Mouse (Mus musculus) kidney, adult 18-20 months (tissue): ENCODE results near the gene Ctrb1.

Experiments used
- DNase-seq: peaks from one replicate; pipeline ENCODE4 v3.0.0; 2021

Gene Ctrb1

GRCm38 (mm10) chr8:111690960-111691445 is at the start of gene Ctrb1:
Gene Ctrb1 (minus strand): TSS chr8:111691010.
- DNase-seq = no peak

DNA sequence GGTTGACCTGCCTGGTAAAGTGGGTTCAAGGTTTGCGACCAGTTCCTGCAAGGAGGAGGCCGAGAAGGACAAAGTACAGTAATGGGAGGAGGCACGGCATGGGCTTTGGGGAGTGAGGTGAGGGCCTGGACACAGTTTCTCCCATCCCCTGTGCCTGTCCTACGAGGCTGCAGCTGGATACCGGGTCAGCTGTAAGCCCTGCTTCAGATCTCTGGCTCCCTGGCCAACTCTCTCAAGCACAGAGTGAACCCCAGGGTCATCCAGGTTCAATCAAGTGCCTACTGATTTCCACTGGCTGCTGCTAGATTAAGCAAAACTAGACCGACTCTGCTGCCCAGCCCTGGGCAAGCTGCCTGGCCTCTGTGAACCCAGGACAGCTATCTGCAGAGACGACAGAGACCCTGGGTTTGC is 49.5 kb upstream of the Ctrb1 start:
- peak; percentile 69 for DNase-seq

GRCm38 (mm10) chr8:111739604-111740003 is 48.8 kb upstream of the Ctrb1 start:
- no peak for DNase-seq

- DNase-seq = peak; percentile 44
Observed at GRCm38 (mm10) chr8:111738867-111739266, 48.1 kb upstream of the Ctrb1 start.

GRCm38 (mm10) chr8:111736321-111736720 is 45.5 kb upstream of the Ctrb1 start:
- peak; percentile 7 for DNase-seq

GRCm38 (mm10) chr8:111735791-111736190 is 45.0 kb upstream of the Ctrb1 start:
- no peak for DNase-seq

- peak; percentile 60 for DNase-seq
Observed at GRCm38 (mm10) chr8:111735335-111735761, 44.5 kb upstream of the Ctrb1 start.

DNA sequence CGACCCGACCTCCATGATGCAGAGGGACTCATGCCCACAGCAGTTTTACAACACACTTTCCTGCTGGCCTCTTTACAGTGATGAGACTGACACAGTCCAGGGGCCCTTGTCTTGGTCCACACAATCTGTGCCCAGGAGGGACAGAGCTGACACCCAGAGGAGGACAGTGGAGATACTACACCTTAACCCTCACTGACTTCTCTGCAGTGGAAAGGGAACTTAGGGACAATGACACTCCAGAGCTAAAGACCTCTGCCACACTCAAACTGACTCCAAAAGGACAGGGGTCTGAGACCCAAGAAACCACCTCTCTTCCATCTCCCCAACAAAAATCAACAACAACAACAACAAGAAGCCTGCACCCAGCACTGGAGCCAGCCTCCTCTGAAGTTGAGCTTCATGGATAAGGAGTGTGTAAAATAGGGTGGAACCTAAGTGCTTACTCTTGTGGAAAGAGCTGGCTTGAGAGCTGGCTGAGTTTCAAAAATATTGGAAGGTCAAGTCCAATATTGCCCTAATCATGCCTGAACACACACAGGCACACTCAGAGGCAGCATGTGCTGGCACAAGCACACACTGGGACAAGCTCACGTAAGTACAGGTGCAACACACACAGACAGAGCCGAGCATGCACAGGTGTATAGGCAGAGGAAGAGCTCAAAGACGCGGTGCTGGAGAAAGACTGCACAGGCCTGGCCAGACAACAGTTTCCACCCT is 43.6 kb upstream of the Ctrb1 start:
- peak; percentile 47 for DNase-seq

DNA sequence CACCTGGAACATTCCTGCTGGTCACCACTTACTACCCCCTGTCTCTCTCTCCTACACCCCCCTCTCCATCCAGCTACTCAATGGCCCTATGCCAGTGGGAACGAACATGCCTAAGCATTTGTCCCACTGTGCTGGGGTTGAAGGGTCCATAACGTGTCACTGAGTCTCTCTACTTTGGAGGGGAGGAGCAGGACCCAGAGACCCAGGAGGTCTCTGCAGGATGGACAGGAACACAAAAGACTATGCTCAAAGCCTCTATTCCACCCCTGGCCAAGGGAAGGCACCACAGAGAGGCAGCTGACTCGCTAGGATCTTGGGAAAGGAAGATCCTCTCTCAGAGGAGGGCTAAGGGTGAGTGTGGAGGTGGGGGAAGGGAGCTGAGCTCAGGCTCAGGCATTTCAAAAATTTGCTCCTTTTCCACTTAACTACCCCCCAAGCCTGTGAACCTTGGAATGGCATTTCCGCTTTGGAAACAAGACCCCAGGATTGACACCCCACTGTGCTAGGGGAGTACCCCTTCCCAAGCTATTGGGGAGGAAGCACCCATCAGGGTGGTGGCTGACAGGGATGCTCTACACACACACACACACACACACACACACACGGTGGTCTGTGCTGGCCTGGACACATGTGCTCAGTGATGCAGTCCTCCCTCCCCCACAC is 42.9 kb upstream of the Ctrb1 start:
- DNase-seq = peak; percentile 32

DNA sequence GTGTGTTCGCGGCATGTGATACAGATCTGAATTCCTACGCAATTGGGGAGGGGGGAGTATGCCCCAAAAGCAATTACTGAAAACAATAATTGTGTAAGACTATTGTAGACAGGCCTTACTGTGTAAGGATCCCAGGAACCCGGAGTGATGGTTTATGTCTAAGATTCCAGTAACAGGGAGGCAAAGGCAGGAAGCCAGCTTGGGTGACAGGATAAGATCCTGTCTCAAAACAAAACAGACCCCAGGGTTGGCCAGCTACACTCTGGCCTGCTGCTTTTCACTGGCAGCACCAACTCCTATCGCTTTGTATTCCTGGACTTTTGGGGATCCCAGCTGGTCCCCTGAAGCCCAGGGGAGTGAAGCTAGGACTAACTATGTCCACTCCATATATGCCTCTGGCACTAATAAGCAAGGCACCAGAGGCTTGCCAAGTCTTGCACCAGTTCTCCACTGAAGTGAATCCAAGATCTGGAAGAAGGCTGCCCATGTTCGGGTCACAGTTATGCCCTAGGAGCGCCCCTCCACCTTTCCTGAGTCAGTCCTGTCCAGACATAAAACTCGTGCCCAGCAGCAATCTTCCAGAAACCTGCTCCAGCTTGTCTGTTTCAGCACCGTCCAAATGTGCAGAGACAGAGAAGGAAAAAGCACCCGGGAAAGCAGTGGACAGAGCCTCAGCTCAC is 41.7 kb upstream of the Ctrb1 start:
- DNase-seq = peak; percentile 56

GRCm38 (mm10) chr8:111732004-111732403 is 41.2 kb upstream of the Ctrb1 start:
- peak; percentile 99 for DNase-seq

GRCm38 (mm10) chr8:111731231-111731977 is 40.6 kb upstream of the Ctrb1 start:
- peak; percentile 68 for DNase-seq

- DNase-seq = peak; percentile 75
Observed at GRCm38 (mm10) chr8:111729233-111730170, 38.7 kb upstream of the Ctrb1 start.

DNA sequence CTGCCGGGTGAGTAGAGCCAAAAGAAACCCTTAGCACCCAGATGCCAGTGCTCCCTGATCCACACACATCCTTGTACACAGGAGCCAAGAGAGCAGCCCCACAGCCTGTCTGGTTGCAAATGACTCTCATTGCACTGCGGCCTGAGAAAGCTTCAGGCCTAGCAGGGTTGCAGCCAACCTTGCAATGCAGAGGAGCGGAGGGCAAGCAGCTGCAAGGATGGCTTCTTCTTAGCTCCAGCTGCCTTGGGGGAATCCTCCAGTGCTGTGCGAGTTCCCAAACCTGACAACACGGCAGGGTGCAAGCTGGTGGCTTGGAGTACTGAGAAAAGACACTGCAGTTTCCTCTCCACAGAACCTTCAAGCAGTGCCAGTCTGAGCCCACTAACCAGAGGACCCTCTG is 37.7 kb upstream of the Ctrb1 start:
- no peak for DNase-seq

GRCm38 (mm10) chr8:111727553-111727952 is 36.7 kb upstream of the Ctrb1 start:
- no peak for DNase-seq

DNA sequence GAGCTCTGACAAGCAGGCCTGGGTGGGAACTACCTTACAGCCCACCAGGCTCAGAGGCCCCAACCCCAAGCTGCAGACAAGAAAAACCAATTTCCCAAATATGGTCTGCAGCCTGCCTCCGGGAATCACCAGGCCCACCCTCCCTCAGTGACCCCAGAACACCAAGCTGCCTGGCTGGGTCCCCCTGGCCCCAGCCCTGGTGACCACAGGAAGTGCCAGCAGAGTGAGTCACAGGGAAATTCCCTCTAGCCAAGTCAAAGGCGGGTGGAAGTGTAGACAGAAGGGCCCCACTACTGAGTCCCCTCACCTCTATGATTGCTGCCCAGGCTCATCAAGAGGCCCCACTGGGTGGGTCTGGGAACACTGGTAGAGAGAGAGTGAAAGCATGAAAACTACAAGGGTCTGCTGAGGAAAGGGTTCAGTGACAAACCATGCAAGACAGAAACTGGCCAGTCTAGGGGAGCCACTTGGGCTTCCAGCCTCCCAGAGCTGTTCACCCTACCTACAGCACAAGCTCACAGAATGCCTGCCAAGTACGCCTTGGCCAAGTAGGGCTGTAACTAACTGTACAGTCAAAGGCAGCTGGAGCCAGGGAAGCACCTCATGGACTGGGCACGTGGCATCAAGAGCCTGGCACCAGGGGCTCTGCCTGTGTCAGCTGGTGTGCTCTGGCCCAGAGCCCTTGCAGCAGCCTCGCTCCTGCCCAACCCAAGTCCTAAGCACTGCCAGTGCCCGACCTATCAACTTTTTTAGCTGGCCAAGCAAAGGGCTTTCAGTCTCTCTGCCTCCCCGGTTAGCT is 35.5 kb upstream of the Ctrb1 start:
- DNase-seq = peak; percentile 88

DNA sequence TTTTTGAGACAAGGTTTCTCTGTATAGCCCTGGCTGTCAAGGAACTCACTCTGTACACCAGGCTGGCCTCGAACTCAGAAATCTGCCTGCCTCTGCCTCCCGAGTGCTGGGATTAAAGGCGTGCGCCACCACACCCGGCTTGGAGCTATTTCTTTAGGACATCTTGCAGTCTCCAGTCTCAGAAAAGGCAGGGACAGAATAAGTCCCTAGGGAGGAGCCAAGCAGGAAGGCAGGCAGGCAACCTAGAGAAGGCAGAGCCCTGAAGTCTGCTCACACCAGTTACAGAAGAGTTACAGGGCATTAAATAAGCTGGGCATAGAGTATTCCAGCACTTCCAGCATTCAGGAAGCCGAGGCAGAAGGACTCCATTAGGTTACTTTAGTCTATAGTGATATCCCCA is 34.5 kb upstream of the Ctrb1 start:
- no peak for DNase-seq

- no peak for DNase-seq
Observed at GRCm38 (mm10) chr8:111720115-111720544, 29.3 kb upstream of the Ctrb1 start.

DNA sequence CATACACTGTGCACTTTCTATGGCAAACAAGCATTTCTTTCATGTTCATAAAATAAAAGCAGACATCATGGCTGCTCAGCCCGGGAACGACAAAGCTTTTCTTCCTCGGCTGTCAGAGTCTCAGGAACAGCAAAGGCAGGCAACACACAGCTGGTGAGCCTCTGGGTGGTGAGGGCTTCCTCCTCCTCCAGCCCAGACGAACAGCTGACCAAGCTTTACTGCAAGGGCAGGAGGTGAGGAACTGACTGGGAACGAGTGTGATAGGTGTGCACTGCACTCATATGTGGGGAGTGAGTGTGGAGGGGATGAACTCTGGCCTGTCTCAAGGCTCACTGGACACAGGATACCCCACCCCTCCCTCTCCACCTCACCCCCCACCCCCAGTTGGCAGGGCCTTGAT is 28.1 kb upstream of the Ctrb1 start:
- DNase-seq = peak; percentile 19

- DNase-seq = peak; percentile 38
Observed at GRCm38 (mm10) chr8:111717866-111718265, 27.1 kb upstream of the Ctrb1 start.

GRCm38 (mm10) chr8:111717488-111717792 is 26.6 kb upstream of the Ctrb1 start:
- DNase-seq = no peak
